Mouse (Mus musculus) heart, postnatal 14 days (tissue): ENCODE data around the gene Fam155a. TPM values are rescaled to one million over a fixed set of nuclear protein-coding genes. Genes with fewer than 3 reads are reported as not detected.

ENCODE experiments used
- microRNA-seq, 2 experiments: library from miRNA; unstranded; fragments of <30 nt; microRNA quantifications; one replicate each; pipeline ENCODE4 v1.2.0; 2021 to 2022
- total RNA-seq, 2 experiments: library from RNA; stranded (reverse); gene quantifications; 2 replicates each; pipeline ENCODE4 v1.2.3; 2021

The Fam155a gene
- total RNA-seq, 2 experiments from 2014 or later: not detected

Small RNA genes within 50 kb of the gene (microRNA-seq; reads per million reads assigned to microRNA genes)
- gene Gm47312: 0 reads per million in 2 experiments

Other genes starting within 250 kb of the Fam155a start
- gene Gm10217, start 93.1 kb upstream of the Fam155a start, total RNA-seq: not detected
- 1 to 10 TPM; 4.9 to 6.0 TPM for gene Lig4, start 206.5 kb upstream of the Fam155a start, total RNA-seq
- 10 to 100 TPM; 16.4 to 16.6 TPM for gene Abhd13, start 206.5 kb upstream of the Fam155a start, total RNA-seq
- 1 to 10 TPM; 4.3 to 4.5 TPM for gene Tnfsf13b, start 235.3 kb upstream of the Fam155a start, total RNA-seq